In the genomic region with DNA sequence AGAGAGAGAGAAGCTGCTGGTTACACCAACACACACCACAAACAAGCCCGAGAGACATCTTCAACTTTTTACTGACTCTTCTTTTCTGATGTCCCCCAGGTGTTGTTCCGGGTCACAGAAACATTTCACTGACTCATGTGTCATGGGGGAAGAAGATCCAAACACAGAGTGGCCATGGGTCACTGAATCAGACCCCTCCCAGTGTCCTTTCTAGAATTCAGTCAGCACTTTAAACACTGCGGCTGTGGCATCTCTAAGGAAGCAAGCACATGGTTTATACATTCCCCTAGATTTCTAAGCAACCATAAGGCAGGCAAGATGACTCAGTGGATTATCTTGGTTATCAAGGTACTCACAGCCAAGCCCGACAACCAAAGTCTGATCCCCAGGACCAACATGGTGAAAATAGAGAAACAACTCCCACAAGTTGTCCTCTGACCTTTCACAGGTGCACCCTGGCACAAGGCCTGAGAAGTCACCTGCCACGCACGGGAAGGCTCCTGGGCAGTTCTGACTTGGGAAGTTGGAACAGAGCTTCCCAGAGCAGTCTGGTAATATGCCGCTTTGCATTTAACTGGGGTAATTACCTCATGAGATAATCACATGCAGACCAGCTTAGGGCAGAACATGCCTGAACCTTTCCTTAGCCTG, we compare ENCODE assay signal across 1 mouse cellular context.
A peak's percentile ranks its signal among the peaks of the same experiment; 100 is the strongest.
TF ChIP-seq lines count a peak whose summit lies in the region.

No protein-coding gene starts in this region.

TF ChIP-seq in CH12.LX, 34 proteins besides CTCF, POLR2A, EP300 and RAD21 (continued from another document):
- TF ChIP-seq IRF4 (IDR thresholded peaks at IDR 0.05; ENCODE audit: low read depth, low read length) (peak; percentile 89), MAX (IDR thresholded peaks at IDR 0.05; ENCODE audit: low read length) (peak; percentile 87), ZKSCAN1 (IDR thresholded peaks at IDR 0.05; ENCODE audit: borderline replicate concordance, low read depth, low read length) (no peak), POLR2AphosphoS2 (IDR thresholded peaks at IDR 0.05; ENCODE audit: low read depth, low read length) (no peak), MYC (IDR thresholded peaks at IDR 0.05; ENCODE audit: low read depth, low read length) (peak; percentile 90), NRF1 (IDR thresholded peaks at IDR 0.05; ENCODE audit: low read depth, low read length) (no peak), ETS1 (conservative IDR thresholded peaks at IDR 0.05; ENCODE audit: low read depth, low read length) (peak; percentile 78), NELFE (IDR thresholded peaks at IDR 0.05; ENCODE audit: low read depth, low read length) (no peak)
